Mouse (Mus musculus): ENCODE measurements around the gene Setd6. TPM values are rescaled to one million over a fixed set of nuclear protein-coding genes. Genes with fewer than 3 reads are reported as not detected.
A peak's percentile ranks its signal among the peaks of the same experiment; 100 is the strongest.

The Setd6 gene
- total RNA-seq, 2 experiments from 2014 or later, result 57.6 to 57.7 TPM

- ATAC-seq (replicated peaks; ENCODE audit: low FRiP score, low TSS enrichment, poor library complexity, severe bottlenecking), result 0 out of 2 replicates have a peak, but pooled peaks have one; percentile 16
Measured at GRCm38 (mm10) chr8:95703461-95704260, 12.0 kb upstream of the Setd6 start.

DNA sequence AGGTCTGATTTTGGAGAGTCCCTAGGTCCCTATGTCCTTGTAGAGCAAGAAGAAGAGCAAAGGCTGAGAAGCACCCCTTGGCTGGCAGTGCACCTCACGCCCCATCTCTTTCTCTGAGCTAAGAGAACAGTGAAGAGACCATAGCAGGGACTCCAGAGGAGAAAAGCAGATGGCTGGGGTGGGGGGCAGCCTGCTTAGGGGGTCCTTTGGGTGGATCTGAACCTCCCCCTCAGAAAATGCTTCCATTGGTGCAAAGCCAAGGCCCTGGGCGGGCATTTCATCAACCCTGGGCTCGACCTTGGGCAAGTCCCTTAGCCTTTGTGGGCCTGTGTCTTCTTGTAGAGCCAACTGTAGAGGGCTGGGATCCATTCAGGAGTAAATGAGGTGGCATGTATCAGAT is 11.1 kb upstream of the Setd6 start:
- no peak for ATAC-seq (replicated peaks; ENCODE audit: low FRiP score, low TSS enrichment, poor library complexity, severe bottlenecking)

- ATAC-seq (replicated peaks; ENCODE audit: low FRiP score, low TSS enrichment, poor library complexity, severe bottlenecking), result no peak
Measured at GRCm38 (mm10) chr8:95709579-95709978, 6.1 kb upstream of the Setd6 start.

- no peak for ATAC-seq (replicated peaks; ENCODE audit: low FRiP score, low TSS enrichment, poor library complexity, severe bottlenecking)
Measured at GRCm38 (mm10) chr8:95711029-95711428, 4.7 kb upstream of the Setd6 start.

GRCm38 (mm10) chr8:95712395-95712794 is 3.3 kb upstream of the Setd6 start:
- ATAC-seq (replicated peaks; ENCODE audit: low FRiP score, low TSS enrichment, poor library complexity, severe bottlenecking), result no peak

GRCm38 (mm10) chr8:95713100-95714010 is 2.3 kb upstream of the Setd6 start:
- peak; percentile 37 for ATAC-seq (replicated peaks; ENCODE audit: low FRiP score, low TSS enrichment, poor library complexity, severe bottlenecking)

- ATAC-seq (replicated peaks; ENCODE audit: low FRiP score, low TSS enrichment, poor library complexity, severe bottlenecking), result no peak
Measured at GRCm38 (mm10) chr8:95714367-95714766, 1.3 kb upstream of the Setd6 start.

GRCm38 (mm10) chr8:95714837-95715413 is 756 bp upstream of the Setd6 start:
- ATAC-seq (replicated peaks; ENCODE audit: low FRiP score, low TSS enrichment, poor library complexity, severe bottlenecking), result peak; percentile 19; the same call in 1 of the 2 replicates

DNA sequence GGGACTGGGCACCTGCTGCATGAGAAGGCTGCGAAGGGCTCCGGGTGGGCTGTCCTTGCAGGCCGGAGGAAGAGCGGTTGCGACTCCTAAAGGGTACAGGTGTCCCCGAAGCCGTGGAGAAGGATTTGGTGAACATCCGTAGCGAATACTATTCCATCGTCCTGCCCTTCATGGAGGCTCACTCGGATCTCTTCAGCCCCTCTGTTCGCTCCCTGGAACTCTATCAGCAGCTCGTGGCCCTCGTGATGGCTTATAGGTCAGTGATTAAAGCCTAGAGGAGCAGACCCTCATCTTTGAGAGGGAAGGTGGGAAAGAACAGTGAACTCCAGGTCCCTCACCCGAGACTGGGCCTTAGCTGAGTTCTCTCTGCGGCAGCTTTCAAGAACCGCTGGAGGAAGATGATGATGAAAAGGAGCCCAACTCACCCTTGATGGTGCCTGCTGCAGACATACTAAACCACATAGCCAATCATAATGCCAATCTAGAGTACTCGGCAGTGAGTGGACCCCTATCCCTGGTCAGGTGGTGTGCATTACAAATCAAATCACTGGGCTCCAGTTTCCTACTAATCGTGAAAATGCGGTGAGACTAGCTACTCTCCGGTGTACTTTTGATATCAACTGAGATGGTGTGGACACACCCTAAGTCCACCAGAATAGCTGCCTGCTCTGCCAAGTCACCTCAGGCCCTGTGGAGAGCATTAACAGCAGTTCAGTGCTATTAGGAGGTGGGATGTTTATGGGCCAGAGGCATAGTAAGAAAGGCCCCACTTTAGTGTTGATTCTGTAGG is 1.1 kb downstream of the Setd6 start:
- peak; percentile 33 for ATAC-seq (replicated peaks; ENCODE audit: low FRiP score, low TSS enrichment, poor library complexity, severe bottlenecking)

GRCm38 (mm10) chr8:95727625-95728024 is 11.9 kb downstream of the Setd6 start:
- ATAC-seq (replicated peaks; ENCODE audit: low FRiP score, low TSS enrichment, poor library complexity, severe bottlenecking), result peak; percentile 59; the same call in 1 of the 2 replicates

DNA sequence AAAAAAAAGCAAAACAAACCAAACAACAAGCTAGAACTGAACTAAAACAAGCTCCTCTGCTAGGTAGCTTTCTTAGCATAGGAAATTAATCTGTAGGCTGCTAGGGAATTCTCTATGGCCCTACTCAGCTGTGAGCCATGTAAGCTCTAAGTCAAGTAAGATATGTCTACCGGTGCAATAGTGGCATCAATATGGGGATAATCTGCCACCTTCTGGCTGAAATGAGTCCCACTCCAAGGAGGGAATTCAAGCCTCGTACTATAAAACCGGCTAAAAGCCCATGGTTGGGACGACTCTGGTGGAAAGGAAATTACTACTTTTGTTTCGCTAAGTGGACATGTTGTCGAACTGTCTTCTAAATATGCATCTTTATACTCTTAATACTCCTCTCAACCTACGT is 22.9 kb downstream of the Setd6 start:
- ATAC-seq (replicated peaks; ENCODE audit: low FRiP score, low TSS enrichment, poor library complexity, severe bottlenecking), result 0 out of 2 replicates have a peak, but pooled peaks have one; percentile 41

- no peak for ATAC-seq (replicated peaks; ENCODE audit: low FRiP score, low TSS enrichment, poor library complexity, severe bottlenecking)
Measured at GRCm38 (mm10) chr8:95741732-95742131, 26.1 kb downstream of the Setd6 start.

DNA sequence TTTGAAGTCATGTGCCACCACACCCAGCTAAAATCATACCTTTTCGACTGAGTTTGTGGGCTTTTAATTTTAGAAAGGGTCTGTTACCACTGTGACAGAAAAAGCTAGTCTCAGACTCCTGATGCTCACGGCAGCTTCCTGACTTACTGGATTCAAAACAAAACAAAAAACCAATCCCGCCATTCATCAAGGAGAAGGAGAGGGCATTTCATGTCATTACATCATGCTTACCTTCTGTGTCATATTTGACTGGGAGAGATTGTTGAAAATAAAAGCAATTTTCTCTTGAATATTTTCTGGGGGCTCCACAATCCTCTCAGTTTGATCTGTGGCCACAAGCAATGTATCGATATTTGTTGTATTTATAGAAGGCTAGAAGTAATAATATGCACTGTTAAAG is 32.3 kb downstream of the Setd6 start:
- ATAC-seq (replicated peaks; ENCODE audit: low FRiP score, low TSS enrichment, poor library complexity, severe bottlenecking), result no peak

GRCm38 (mm10) chr8:95751924-95752323 is 36.2 kb downstream of the Setd6 start:
- ATAC-seq (replicated peaks; ENCODE audit: low FRiP score, low TSS enrichment, poor library complexity, severe bottlenecking), result no peak

- ATAC-seq (replicated peaks; ENCODE audit: low FRiP score, low TSS enrichment, poor library complexity, severe bottlenecking), result peak; percentile 59; the same call in 1 of the 2 replicates
Measured at GRCm38 (mm10) chr8:95760323-95760722, 44.6 kb downstream of the Setd6 start.

DNA sequence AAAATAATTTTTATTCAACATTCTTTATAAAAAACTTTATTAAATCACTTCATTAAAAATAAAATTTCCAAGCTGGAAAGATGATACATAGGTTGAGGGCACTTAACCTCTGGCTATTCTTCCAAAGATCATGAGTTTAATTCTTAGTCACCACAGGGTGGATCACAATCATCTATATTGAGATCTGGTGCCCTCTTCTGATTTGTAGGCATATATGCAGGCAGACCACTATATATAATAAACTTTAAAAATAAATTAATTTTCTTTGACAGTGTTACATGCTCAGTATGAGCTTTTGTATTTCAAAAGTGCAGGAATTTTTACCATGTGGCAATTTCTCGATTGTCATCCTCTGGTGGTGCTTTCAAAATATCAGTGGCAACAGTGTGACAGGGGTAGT is 48.5 kb downstream of the Setd6 start:
- ATAC-seq (replicated peaks; ENCODE audit: low FRiP score, low TSS enrichment, poor library complexity, severe bottlenecking), result no peak

Measured in megakaryocyte-erythroid progenitor cell, adult 5-6 weeks (primary cell).